Mouse (Mus musculus) thymus, adult 2 months (tissue): ENCODE results near the gene Egln3. TPM values are rescaled to one million over a fixed set of nuclear protein-coding genes. Genes with fewer than 3 reads are reported as not detected.

Experiments used
- DNase-seq: peaks from one replicate; pipeline ENCODE4 v3.0.0; 2021
- H3K27ac ChIP-seq: fragments of 200-500 bp; 2 replicates; pipeline ENCODE4 v1.5.1; 2012; ENCODE audit warnings: low read length, control low read depth; ENCODE audit not compliant: control insufficient read depth, insufficient read depth
- H3K27me3 ChIP-seq: fragments of 200-500 bp; 2 replicates; pipeline ENCODE4 v1.6.1; 2012; ENCODE audit warnings: mild to moderate bottlenecking, low read length, moderate library complexity, mixed read lengths; ENCODE audit not compliant: control insufficient read depth, insufficient read depth
- H3K36me3 ChIP-seq: fragments of 200-500 bp; 2 replicates; pipeline ENCODE4 v1.6.1; 2012; ENCODE audit warnings: mild to moderate bottlenecking, low read length, moderate library complexity; ENCODE audit not compliant: control insufficient read depth, insufficient read depth
- H3K4me1 ChIP-seq: fragments of 200-500 bp; replicated peaks from 2 replicates; pipeline ENCODE4 v1.6.1; 2012; ENCODE audit warnings: low read length; ENCODE audit not compliant: control insufficient read depth, insufficient read depth
- H3K4me3 ChIP-seq: fragments of 200-500 bp; 2 replicates; pipeline ENCODE4 v1.5.1; 2012; ENCODE audit warnings: mild to moderate bottlenecking, low read length, control low read depth, moderate library complexity; ENCODE audit not compliant: control insufficient read depth, insufficient read depth
- CTCF ChIP-seq: fragments of 200-500 bp; IDR thresholded peaks from 2 replicates; pipeline ENCODE4 v1.5.1; 2012; ENCODE audit warnings: mild to moderate bottlenecking, control low read depth, low read length, moderate library complexity, borderline replicate concordance; ENCODE audit not compliant: control insufficient read depth, poor library complexity, insufficient read depth; ENCODE audit errors: extremely low read depth
- POLR2A ChIP-seq: fragments of 200-500 bp; IDR thresholded peaks from 2 replicates; pipeline ENCODE4 v1.6.1; 2012; ENCODE audit warnings: mild to moderate bottlenecking, low read length, control low read depth, moderate library complexity; ENCODE audit not compliant: control insufficient read depth, poor library complexity, insufficient read depth; ENCODE audit errors: extremely low read depth
- WGBS: fragments of 180-500 bp; shearing (Covaris S2); methylation state at CpG from one replicate; pipeline ENCODE4 v1.1.7; 2018; 5-methylcytosine and 5-hydroxymethylcytosine counted together
- polyA plus RNA-seq: library from polyadenylated mRNA; depleted of rRNA; stranded (reverse); fragments of >200 nt; gene quantifications from 2 replicates; pipeline ENCODE4 v1.2.3, GENCODE M21; 2012

Egln3 gene
- polyA plus RNA-seq, 1 experiment = 26.1 TPM

- no peaks in the 10 kb centered on the region for H3K36me3 ChIP-seq
- no peak overlapping the region for H3K4me3 ChIP-seq
- TF ChIP-seq POLR2A (no peak), CTCF (no peak)
- no peaks in the 10 kb centered on the region for H3K27me3 ChIP-seq
- no peak overlapping the region; the same call in 1 of the 2 replicates for H3K27ac ChIP-seq
- peaks cover 13% of the 10 kb centered on the region for H3K4me1 ChIP-seq
- no peak for DNase-seq
- 23% methylated on average over 12 of the region's 12 CpGs for WGBS
Observed at GRCm38 (mm10) chr12:54222036-54222760, 18.5 kb upstream of the Egln3 start.

- H3K4me3 ChIP-seq = no peak overlapping the region
- peaks cover 12% of the 10 kb centered on the region for H3K4me1 ChIP-seq
- TF ChIP-seq POLR2A (no peak), CTCF (no peak)
- H3K27ac ChIP-seq = no peak overlapping the region
- DNase-seq = no peak
- H3K36me3 ChIP-seq = no peaks in the 10 kb centered on the region
- 38% methylated on average over 5 of the region's 5 CpGs for WGBS
- H3K27me3 ChIP-seq = no peaks in the 10 kb centered on the region
Observed at GRCm38 (mm10) chr12:54216673-54217072, 13.0 kb upstream of the Egln3 start.

- Histone ChIP-seq H3K36me3 (no peaks in the 10 kb centered on the region), H3K4me1 (peaks cover 6% of the 10 kb centered on the region), H3K27ac (no peak overlapping the region), H3K27me3 (no peaks in the 10 kb centered on the region), H3K4me3 (no peak overlapping the region)
- DNase-seq = no peak
- TF ChIP-seq POLR2A (no peak), CTCF (no peak)
- WGBS = 91% methylated on average over 6 of the region's 6 CpGs
Observed at GRCm38 (mm10) chr12:54214426-54214825, 10.8 kb upstream of the Egln3 start.

GRCm38 (mm10) chr12:54213871-54214270 is 10.2 kb upstream of the Egln3 start:
- TF ChIP-seq POLR2A (no peak), CTCF (no peak)
- DNase-seq = no peak
- no peak overlapping the region for H3K27ac ChIP-seq
- no peak overlapping the region for H3K4me3 ChIP-seq
- peaks cover 6% of the 10 kb centered on the region for H3K4me1 ChIP-seq
- 78% methylated on average over 4 of the region's 4 CpGs for WGBS
- H3K36me3 ChIP-seq = no peaks in the 10 kb centered on the region
- H3K27me3 ChIP-seq = no peaks in the 10 kb centered on the region

- Histone ChIP-seq H3K27me3 (no peaks in the 10 kb centered on the region), H3K4me3 (no peak overlapping the region), H3K4me1 (peaks cover 6% of the 10 kb centered on the region), H3K27ac (no peak overlapping the region), H3K36me3 (no peaks in the 10 kb centered on the region)
- 55% methylated on average over 5 of the region's 5 CpGs for WGBS
- TF ChIP-seq POLR2A (no peak), CTCF (no peak)
- DNase-seq = no peak
Observed at GRCm38 (mm10) chr12:54213230-54213629, 9.6 kb upstream of the Egln3 start.

- TF ChIP-seq CTCF (no peak), POLR2A (no peak)
- no peaks in the 10 kb centered on the region for H3K27me3 ChIP-seq
- no peak for DNase-seq
- no peak overlapping the region for H3K27ac ChIP-seq
- H3K4me1 ChIP-seq = peaks cover 2% of the 10 kb centered on the region
- no peaks in the 10 kb centered on the region for H3K36me3 ChIP-seq
- WGBS = 42% methylated on average over 6 of the region's 6 CpGs
- H3K4me3 ChIP-seq = no peak overlapping the region
Observed at GRCm38 (mm10) chr12:54209182-54209563, 5.5 kb upstream of the Egln3 start.
